Mouse (Mus musculus) neural tube, embryonic 11.5 days (tissue): Measurements from ENCODE around the gene Gm11758. TPM values are rescaled to one million over a fixed set of nuclear protein-coding genes. Genes with fewer than 3 reads are reported as not detected.
"Not testable (repeated sequence)": the region's sequence is repeated elsewhere in the genome, so short reads cannot be mapped to it uniquely, and the experiment has no call there.

Experiments used
- ATAC-seq: fragments of 200-750 bp; cut with Nextera tagmentation; 2 replicates; pipeline ENCODE4 v1.8.0; 2017; ENCODE audit warnings: moderate number of reproducible peaks, mild to moderate bottlenecking, moderate TSS enrichment, moderate library complexity; ENCODE audit not compliant: insufficient read depth, low FRiP score, low TSS enrichment
- DNase-seq: peaks from one replicate; pipeline ENCODE4 v3.0.0-alpha.2; 2015; ENCODE audit warnings: low spot score
- H3K27ac ChIP-seq: fragments of 300-500 bp; sonication (generic); 2 replicates; pipeline ENCODE4 v1.5.1; 2014; ENCODE audit warnings: low read depth, mild to moderate bottlenecking, low read length
- H3K27me3 ChIP-seq: fragments of 300-500 bp; sonication (generic); 2 replicates; pipeline ENCODE4 v1.6.1; 2014; ENCODE audit warnings: mild to moderate bottlenecking, low read length, mixed read lengths; ENCODE audit not compliant: control insufficient read depth, insufficient read depth
- H3K36me3 ChIP-seq: fragments of 300-500 bp; sonication (generic); 2 replicates; pipeline ENCODE4 v1.6.1; 2014; ENCODE audit warnings: mild to moderate bottlenecking, low read length, moderate library complexity, mixed read lengths; ENCODE audit not compliant: control insufficient read depth, insufficient read depth
- H3K4me1 ChIP-seq: fragments of 300-500 bp; sonication (generic); 2 replicates; pipeline ENCODE4 v1.6.1; 2014; ENCODE audit warnings: low read length, mixed read lengths; ENCODE audit not compliant: control insufficient read depth, insufficient read depth
- H3K4me2 ChIP-seq: fragments of 300-500 bp; sonication (generic); 2 replicates; pipeline ENCODE4 v1.6.1; 2014; ENCODE audit warnings: low read depth, mild to moderate bottlenecking, moderate library complexity
- H3K4me3 ChIP-seq: fragments of 300-500 bp; sonication (generic); 2 replicates; pipeline ENCODE4 v1.5.1; 2014; ENCODE audit warnings: low read depth, low read length
- H3K9ac ChIP-seq: fragments of 300-500 bp; sonication (generic); 2 replicates; pipeline ENCODE4 v1.6.1; 2014; ENCODE audit warnings: mild to moderate bottlenecking, low read length
- H3K9me3 ChIP-seq: fragments of 300-500 bp; sonication (generic); 2 replicates; pipeline ENCODE4 v1.6.1; 2016; ENCODE audit warnings: low read length; ENCODE audit not compliant: control insufficient read depth
- WGBS: fragments of 180-500 bp; shearing (Covaris S2); extraction: QIAGEN DNeasy Blood & Tissue Kit; methylation state at CpG from one replicate; pipeline ENCODE4 v1.1.7; 2014; 5-methylcytosine and 5-hydroxymethylcytosine counted together
- polyA plus RNA-seq: library from polyadenylated mRNA; unstranded; fragments of >200 nt; fragmentation: Nextera tagmentation; extraction: Ambion mirVana; gene quantifications from 2 replicates; pipeline ENCODE4 v1.2.1, GENCODE M21; 2014

Gene Gm11758
- not detected in 2 replicates for polyA plus RNA-seq

- not testable (repeated sequence) for H3K27me3 ChIP-seq, H3K27ac ChIP-seq, DNase-seq, ATAC-seq, H3K9ac ChIP-seq, H3K4me3 ChIP-seq, H3K4me1 ChIP-seq, H3K9me3 ChIP-seq, H3K36me3 ChIP-seq, H3K4me2 ChIP-seq
- WGBS: no CpG with 5 or more reads among the region's 4 CpGs
These were observed at the start of gene Gm11758 for GRCm38 (mm10) chr4:73876166-73876565. Gene Gm11758 (minus strand): TSS chr4:73876266.

DNA sequence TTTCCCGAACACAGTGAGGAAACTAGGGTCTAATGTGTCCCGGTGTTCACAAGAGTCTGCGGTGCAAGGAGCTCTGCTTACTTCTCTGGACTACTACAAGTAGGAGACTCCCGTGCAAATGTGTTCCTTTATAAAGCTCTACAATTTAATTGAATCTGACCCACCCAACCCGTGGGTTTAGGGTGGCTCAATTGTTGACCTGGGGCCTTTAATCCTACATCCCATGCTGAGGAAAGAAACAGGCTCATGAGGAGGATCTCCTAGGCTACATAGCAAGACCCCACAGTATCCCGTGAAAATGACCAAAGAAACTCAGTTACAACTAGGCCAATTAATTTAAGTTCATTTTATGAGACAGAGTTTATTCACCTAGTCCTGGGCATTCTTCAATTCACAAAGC, 44.6 kb upstream of the Gm11758 start, which contains the start of gene Gm11756:
TSS of gene Gm11756 (minus strand) at position 101 of the 400 bp plus-strand sequence.
- H3K9me3 ChIP-seq, DNase-seq, H3K4me1 ChIP-seq, ATAC-seq, H3K4me2 ChIP-seq, H3K9ac ChIP-seq, H3K36me3 ChIP-seq, H3K4me3 ChIP-seq, H3K27ac ChIP-seq, H3K27me3 ChIP-seq: not testable (repeated sequence)
- 84% methylated on average over 6 of the region's 6 CpGs for WGBS

DNA sequence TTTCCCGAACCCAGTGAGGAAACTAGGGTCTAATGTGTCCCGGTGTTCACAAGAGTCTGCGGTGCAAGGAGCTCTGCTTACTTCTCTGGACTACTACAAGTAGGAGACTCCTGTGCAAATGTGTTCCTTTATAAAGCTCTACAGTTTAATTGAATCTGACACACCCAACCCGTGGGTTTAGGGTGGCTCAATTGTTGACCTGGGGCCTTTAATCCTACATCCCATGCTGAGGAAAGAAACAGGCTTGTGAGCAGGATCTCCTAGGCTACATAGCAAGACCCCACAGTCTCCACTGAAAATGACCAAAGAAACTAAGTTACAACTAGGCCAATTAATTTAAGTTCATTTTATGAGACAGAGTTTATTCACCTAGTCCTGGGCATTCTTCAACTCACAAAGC, 29.8 kb upstream of the Gm11758 start, which contains the start of gene Gm13871:
TSS of gene Gm13871 (minus strand) at position 101 of the 400 bp plus-strand sequence.
- WGBS: no CpG with 5 or more reads among the region's 4 CpGs
- not testable (repeated sequence) for H3K27me3 ChIP-seq, H3K4me1 ChIP-seq, DNase-seq, ATAC-seq, H3K9ac ChIP-seq, H3K4me2 ChIP-seq, H3K4me3 ChIP-seq, H3K36me3 ChIP-seq, H3K27ac ChIP-seq, H3K9me3 ChIP-seq

DNA sequence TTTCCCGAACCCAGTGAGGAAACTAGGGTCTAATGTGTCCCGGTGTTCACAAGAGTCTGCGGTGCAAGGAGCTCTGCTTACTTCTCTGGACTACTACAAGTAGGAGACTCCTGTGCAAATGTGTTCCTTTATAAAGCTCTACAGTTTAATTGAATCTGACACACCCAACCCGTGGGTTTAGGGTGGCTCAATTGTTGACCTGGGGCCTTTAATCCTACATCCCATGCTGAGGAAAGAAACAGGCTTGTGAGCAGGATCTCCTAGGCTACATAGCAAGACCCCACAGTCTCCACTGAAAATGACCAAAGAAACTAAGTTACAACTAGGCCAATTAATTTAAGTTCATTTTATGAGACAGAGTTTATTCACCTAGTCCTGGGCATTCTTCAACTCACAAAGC, 14.9 kb upstream of the Gm11758 start, which contains the start of gene Gm11757:
TSS of gene Gm11757 (minus strand) at position 101 of the 400 bp plus-strand sequence.
- not testable (repeated sequence) for DNase-seq, H3K36me3 ChIP-seq, H3K27ac ChIP-seq, H3K4me3 ChIP-seq, ATAC-seq, H3K9ac ChIP-seq, H3K4me2 ChIP-seq, H3K27me3 ChIP-seq, H3K9me3 ChIP-seq, H3K4me1 ChIP-seq
- no CpG with 5 or more reads among the region's 4 CpGs for WGBS

GRCm38 (mm10) chr4:73826587-73826986, 49.5 kb downstream of the Gm11758 start:
- ATAC-seq (no peak), DNase-seq (no peak)
- no peaks in the 10 kb centered on the region for H3K27me3 ChIP-seq
- no peaks in the 10 kb centered on the region for H3K9me3 ChIP-seq
- no peaks in the 10 kb centered on the region for H3K36me3 ChIP-seq
- H3K4me3 ChIP-seq: no peak overlapping the region
- no peaks in the 10 kb centered on the region for H3K4me1 ChIP-seq
- H3K9ac ChIP-seq: no peak overlapping the region
- H3K4me2 ChIP-seq: no peak overlapping the region
- WGBS: 91% methylated on average over 3 of the region's 3 CpGs
- no peak overlapping the region for H3K27ac ChIP-seq

Other genes starting within 250 kb of the Gm11758 start
- not detected in 2 replicates for gene Gm11236, start 238.1 kb downstream of the Gm11758 start, polyA plus RNA-seq
- not detected in 2 replicates for gene Gm11239, start 207.9 kb downstream of the Gm11758 start, polyA plus RNA-seq
- gene Gm428, start 192.8 kb downstream of the Gm11758 start, polyA plus RNA-seq: not detected in 2 replicates
- gene Rasef, start 85.3 kb downstream of the Gm11758 start, polyA plus RNA-seq: 0.42 and 0.61 TPM in 2 replicates
- not detected in 2 replicates for gene Gm11757, start 14.8 kb upstream of the Gm11758 start, polyA plus RNA-seq
- not detected in 2 replicates for gene Gm13871, start 29.7 kb upstream of the Gm11758 start, polyA plus RNA-seq
- gene Gm11756, start 44.5 kb upstream of the Gm11758 start, polyA plus RNA-seq: 0.25 TPM in 1 of 2 replicates, not detected in the other
- 4.4 and 6.1 TPM in 2 replicates for gene 2310002L09Rik, start 74.6 kb upstream of the Gm11758 start, polyA plus RNA-seq
- 4.4 and 4.5 TPM in 2 replicates for gene Frmd3, start 137.2 kb upstream of the Gm11758 start, polyA plus RNA-seq